Mouse (Mus musculus) mesoderm, embryonic 11.5 days (tissue): Measurements from ENCODE around the gene Rasl10b.
A peak's percentile ranks its signal among the peaks of the same experiment; 100 is the strongest.

Source experiments
- DNase-seq: peaks from one replicate; pipeline ENCODE4 v3.0.0-alpha.2; 2012; ENCODE audit warnings: low read depth, low spot score

Rasl10b gene

DNA sequence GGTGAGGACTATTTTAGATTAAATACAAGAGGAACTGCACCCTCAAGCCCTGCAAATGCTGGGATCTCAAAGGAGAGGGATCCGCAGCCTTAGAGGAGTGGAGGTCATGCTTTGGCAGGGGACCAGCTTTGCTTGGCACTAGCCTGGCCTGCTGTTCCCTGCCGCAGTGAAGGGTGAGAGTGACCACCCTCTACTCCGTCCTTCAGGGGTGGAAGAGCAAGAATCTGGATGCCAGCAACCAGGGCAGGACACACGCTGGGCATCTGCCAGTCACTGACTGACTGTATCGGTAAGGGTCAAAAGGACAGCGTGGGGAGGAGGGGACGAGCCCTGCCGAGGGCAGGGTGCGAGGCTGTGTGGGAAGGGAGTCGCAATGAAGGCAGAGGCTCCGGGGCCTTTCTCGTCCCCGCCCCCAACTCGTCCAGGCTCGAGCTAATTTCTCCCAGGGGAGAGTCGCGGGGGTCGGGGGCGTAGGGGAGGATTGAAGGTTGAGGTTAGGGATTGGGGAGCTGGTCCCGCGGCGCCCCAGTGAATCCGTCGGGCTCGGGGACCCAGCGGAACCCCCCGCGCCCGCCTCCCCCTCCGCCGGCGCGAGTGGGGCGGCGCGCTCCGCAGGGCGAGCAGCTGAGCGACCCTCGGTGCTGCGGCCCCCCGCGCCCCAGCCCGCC is at the start of gene Rasl10b:
Gene Rasl10b, plus strand, starts transcription at position 51 of the 668 bp plus-strand sequence.
- peak; percentile 55 for DNase-seq

GRCm38 (mm10) chr11:83364656-83365055 is 44.3 kb upstream of the Rasl10b start:
- DNase-seq, result no peak

- DNase-seq, result no peak
Observed at GRCm38 (mm10) chr11:83371267-83371666, 37.7 kb upstream of the Rasl10b start.

- DNase-seq, result no peak
Observed at GRCm38 (mm10) chr11:83379745-83380341, 29.1 kb upstream of the Rasl10b start.

GRCm38 (mm10) chr11:83382876-83383531 is 25.9 kb upstream of the Rasl10b start:
- DNase-seq, result peak; percentile 30

DNA sequence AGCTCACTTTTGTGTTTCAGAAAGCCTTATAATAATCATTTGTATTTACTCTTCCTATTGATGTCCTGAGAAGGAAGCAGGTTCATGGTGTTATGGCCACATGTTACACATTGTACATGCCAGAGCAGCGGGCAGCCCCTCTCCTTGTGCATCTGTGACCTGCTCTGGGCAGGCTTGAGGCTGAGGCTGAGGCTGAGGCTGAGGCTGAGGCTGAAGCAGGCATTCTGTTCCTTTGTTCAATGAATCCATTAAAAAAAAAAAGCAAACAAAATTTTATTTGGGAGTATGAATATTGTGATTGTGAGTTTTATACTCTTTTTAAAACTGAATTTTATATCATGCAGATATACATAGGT is 25.4 kb upstream of the Rasl10b start:
- DNase-seq, result no peak

DNA sequence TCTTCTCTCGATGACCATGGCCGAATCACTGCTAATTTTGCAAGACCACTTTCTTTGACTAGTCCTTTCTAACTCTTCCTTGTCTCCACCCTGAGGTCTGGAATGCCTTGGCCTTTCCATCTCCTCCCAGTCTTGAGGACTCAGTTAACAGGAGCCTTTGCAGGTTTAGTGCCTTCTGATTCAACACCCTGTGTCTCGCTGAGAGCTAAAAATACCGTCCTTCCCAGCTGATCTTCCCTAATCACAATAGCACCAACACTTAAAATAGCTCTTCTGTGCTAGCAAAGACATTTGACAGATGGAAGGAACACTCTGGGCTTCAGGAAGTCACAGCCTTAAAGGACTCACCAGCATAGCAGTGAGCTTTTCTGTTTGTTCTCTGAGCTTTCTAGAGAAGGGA is 15.9 kb upstream of the Rasl10b start:
- no peak for DNase-seq

- DNase-seq, result no peak
Observed at GRCm38 (mm10) chr11:83394802-83395439, 14.0 kb upstream of the Rasl10b start.

DNA sequence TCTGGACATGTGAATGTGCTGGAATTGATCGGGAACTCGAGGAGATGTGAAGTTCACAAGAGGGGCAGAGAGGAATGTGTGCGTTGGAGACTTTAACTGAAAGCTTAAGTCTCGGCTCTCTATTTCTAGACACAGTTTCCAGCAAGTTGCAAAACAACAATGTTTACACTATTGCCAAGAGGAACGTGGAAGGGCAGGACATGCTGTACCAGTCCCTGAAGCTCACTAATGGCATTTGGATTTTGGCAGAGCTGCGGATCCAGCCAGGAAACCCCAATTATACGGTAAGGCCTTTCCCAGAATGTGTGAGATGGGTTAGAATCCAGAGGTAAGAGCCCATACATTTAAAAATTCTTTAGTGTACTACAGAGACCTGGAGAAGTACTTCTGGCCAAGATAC is 11.3 kb upstream of the Rasl10b start:
- DNase-seq, result no peak

DNA sequence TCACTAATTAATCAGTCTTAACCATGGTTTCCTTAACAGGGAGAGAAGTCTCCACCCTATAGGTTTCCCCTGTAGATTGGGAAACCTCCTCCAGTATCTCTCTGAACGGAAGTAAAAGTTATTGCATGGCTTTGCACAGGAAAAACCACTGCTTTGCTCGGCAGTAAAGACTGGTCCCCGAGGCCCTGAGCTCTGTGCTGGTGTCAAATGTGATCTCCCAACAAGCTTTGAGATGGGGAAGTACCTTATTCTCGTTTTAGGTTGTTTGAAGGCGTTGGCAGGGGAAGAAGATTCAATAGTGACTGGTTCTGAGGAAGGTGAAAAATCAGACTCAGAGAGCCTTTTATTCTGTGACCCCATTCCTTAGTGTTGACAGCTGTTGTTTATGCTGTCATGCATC is 10.2 kb upstream of the Rasl10b start:
- DNase-seq, result no peak

- no peak for DNase-seq
Observed at GRCm38 (mm10) chr11:83403787-83404186, 5.2 kb upstream of the Rasl10b start.

- DNase-seq, result no peak
Observed at GRCm38 (mm10) chr11:83406391-83406790, 2.5 kb upstream of the Rasl10b start.

GRCm38 (mm10) chr11:83408242-83408641 is 695 bp upstream of the Rasl10b start:
- DNase-seq, result no peak

DNA sequence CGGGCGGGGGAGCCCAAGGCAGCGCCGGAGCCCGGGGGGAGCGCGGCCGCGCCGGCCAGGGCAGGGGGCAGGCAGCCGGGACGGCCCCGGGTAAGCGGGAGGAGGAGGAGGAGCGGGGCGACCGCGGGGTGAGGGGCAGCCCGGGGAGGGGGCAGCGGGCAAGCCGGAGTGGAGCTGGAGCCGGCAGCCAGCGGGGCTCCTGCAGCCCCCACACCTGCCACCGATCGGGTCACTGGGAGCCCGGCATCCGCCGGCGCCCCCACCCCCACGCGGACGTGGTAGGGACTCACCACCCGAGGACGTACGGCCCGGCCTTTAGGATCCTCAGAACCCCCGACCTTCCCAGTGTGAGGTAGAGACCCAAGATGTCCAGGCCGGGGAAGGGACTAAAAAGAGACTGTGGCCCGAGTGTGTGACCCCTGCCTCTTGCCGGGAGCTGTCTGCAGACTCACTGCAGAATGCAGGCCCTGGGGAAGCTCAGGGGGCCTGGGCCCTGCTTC is 905 bp downstream of the Rasl10b start:
- DNase-seq, result no peak

GRCm38 (mm10) chr11:83410510-83410909 is 1.6 kb downstream of the Rasl10b start:
- DNase-seq, result no peak

DNA sequence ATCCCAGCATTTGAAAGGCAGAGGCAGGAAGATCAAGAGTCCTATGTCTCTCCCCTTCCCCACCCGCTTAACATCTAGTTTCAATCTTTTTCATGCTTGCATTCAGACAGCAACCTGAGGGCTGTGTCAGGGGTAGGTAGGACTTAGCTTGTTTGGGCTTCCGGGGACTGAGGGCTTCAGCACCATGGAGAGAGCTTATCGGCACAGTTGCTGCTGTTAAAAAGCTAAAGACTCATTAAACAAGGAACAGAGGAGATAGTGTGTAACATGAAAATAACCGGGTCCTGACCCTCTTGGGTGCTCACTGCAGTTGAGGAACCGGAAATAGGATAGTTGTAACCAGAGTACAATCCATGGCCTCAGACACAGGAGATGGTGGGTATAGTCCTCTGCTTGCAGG is 8.1 kb downstream of the Rasl10b start:
- DNase-seq, result peak; percentile 82

DNA sequence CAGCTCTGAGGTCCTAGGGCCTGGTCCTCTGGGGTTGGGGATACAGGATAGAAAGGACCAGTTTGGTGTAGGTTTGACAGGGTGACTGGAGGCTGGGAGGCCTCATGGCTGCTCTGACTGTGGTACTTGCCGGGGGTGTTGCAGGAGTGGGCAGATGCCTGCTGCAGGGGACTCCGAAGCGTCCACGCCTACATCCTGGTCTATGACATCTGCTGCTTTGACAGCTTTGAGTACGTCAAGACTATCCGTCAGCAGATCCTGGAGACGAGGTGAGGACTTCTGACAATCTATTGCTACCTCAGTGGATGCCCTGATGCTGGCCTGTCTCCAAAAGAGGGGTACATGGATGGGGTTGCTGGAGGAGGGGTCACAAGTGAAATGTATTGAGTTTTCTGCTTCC is 8.8 kb downstream of the Rasl10b start:
- DNase-seq, result no peak

DNA sequence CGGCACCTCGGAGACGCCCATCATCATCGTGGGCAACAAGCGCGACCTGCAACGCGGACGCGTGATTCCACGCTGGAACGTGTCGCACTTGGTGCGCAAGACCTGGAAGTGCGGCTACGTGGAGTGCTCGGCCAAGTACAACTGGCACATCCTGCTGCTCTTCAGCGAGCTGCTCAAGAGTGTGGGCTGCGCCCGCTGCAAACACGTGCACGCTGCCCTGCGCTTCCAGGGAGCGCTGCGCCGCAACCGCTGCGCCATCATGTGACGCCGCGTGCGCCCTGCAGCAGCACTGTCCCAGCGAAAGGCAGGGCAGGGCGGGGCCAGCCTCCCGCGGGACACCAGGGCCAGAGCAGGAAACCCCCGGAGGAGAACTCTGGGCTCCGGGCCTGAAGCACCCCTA is 9.6 kb downstream of the Rasl10b start:
- peak; percentile 52 for DNase-seq

- DNase-seq, result no peak
Observed at GRCm38 (mm10) chr11:83420338-83420737, 11.4 kb downstream of the Rasl10b start.

GRCm38 (mm10) chr11:83421305-83421704 is 12.4 kb downstream of the Rasl10b start:
- peak; percentile 86 for DNase-seq

- DNase-seq, result peak; percentile 83
Observed at GRCm38 (mm10) chr11:83424681-83425080, 15.7 kb downstream of the Rasl10b start.

DNA sequence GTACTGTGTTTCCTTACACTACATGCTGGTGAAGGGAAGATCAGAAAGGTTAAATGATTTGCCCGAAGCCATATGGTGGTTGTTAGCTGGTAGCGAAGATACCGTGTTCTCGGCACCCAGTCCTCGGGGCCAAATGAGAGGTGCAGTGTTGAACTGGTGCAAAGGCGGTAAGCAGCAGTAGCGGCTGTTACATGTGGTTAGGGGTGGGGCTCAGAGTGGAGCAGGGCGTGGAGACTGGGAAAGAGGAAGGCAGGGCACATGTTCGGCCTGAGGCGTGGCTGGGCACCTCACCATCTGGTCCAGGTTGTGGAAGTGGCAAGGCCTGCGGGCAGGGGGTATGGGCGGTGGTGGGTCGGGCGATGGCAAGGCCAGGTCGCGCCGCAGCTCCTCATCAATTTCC is 18.0 kb downstream of the Rasl10b start:
- no peak for DNase-seq
